Mouse (Mus musculus): ENCODE results near the gene Camk1. TPM values are rescaled to one million over a fixed set of nuclear protein-coding genes. Genes with fewer than 3 reads are reported as not detected.

Gene Camk1
- polyA plus RNA-seq, 1 experiment from 2014 or later: 90.6 TPM

GRCm38 (mm10) chr6:113302258-113302657, 41.5 kb downstream of the Camk1 start:
- H3K9ac ChIP-seq (ENCODE audit: low read depth, low read length): no peak overlapping the region
- DNase-seq (ENCODE audit: low spot score): peak; percentile 69
- H3K9me3 ChIP-seq (replicated peaks; ENCODE audit: low read length): no peaks in the 10 kb centered on the region
- ATAC-seq (replicated peaks; ENCODE audit: low FRiP score, low read depth): no peak
- H3K4me2 ChIP-seq (ENCODE audit: low read length): no peak overlapping the region
- H3K27ac ChIP-seq: no peak overlapping the region
- H3K27me3 ChIP-seq (ENCODE audit: insufficient read depth, low read length): no peaks in the 10 kb centered on the region
- TF ChIP-seq CTCF (IDR thresholded peaks at IDR 0.05; ENCODE audit: low read depth): peak; percentile 68
- no peaks in the 10 kb centered on the region for H3K36me3 ChIP-seq (ENCODE audit: insufficient read depth, low read length)
- H3K4me1 ChIP-seq (replicated peaks; ENCODE audit: insufficient read depth, low read length): peaks cover 5% of the 10 kb centered on the region; the same call in 1 of the 2 replicates
- H3K4me3 ChIP-seq (replicated peaks; ENCODE audit: low read depth, low read length): no peak overlapping the region
- WGBS: 25% methylated on average over 3 of the region's 3 CpGs

- no peak for ATAC-seq (replicated peaks; ENCODE audit: low FRiP score, low read depth)
- H3K4me3 ChIP-seq (replicated peaks; ENCODE audit: low read depth, low read length): no peak overlapping the region
- 67% methylated on average over 5 of the region's 5 CpGs for WGBS
Measured at GRCm38 (mm10) chr6:113301350-113301749, 42.4 kb downstream of the Camk1 start.

GRCm38 (mm10) chr6:113296639-113297038, 47.1 kb downstream of the Camk1 start:
- Histone ChIP-seq H3K4me3 (replicated peaks; ENCODE audit: low read depth, low read length) (no peak overlapping the region), H3K27ac (no peak overlapping the region), H3K4me1 (replicated peaks; ENCODE audit: insufficient read depth, low read length) (no peaks in the 10 kb centered on the region), H3K9ac (ENCODE audit: low read depth, low read length) (no peak overlapping the region), H3K9me3 (replicated peaks; ENCODE audit: low read length) (no peaks in the 10 kb centered on the region), H3K27me3 (ENCODE audit: insufficient read depth, low read length) (no peaks in the 10 kb centered on the region), H3K4me2 (ENCODE audit: low read length) (no peak overlapping the region), H3K36me3 (ENCODE audit: insufficient read depth, low read length) (no peaks in the 10 kb centered on the region)
- 68% methylated on average over 4 of the region's 4 CpGs for WGBS
- no peak for ATAC-seq (replicated peaks; ENCODE audit: low FRiP score, low read depth)
- no peak for DNase-seq (ENCODE audit: low spot score)
- no peak for TF ChIP-seq CTCF (IDR thresholded peaks at IDR 0.05; ENCODE audit: low read depth)

More at GRCm38 (mm10) chr6:113301350-113301749, 42.4 kb downstream of the Camk1 start:
- H3K36me3 ChIP-seq (ENCODE audit: insufficient read depth, low read length): no peaks in the 10 kb centered on the region
- no peak overlapping the region for H3K4me2 ChIP-seq (ENCODE audit: low read length)
- no peak for TF ChIP-seq CTCF (IDR thresholded peaks at IDR 0.05; ENCODE audit: low read depth)
- H3K27me3 ChIP-seq (ENCODE audit: insufficient read depth, low read length): no peaks in the 10 kb centered on the region
- no peaks in the 10 kb centered on the region for H3K9me3 ChIP-seq (replicated peaks; ENCODE audit: low read length)
- no peak overlapping the region for H3K27ac ChIP-seq
- peaks cover 5% of the 10 kb centered on the region; the same call in 1 of the 2 replicates for H3K4me1 ChIP-seq (replicated peaks; ENCODE audit: insufficient read depth, low read length)
- DNase-seq (ENCODE audit: low spot score): no peak
- H3K9ac ChIP-seq (ENCODE audit: low read depth, low read length): no peak overlapping the region

- H3K27me3 ChIP-seq (ENCODE audit: insufficient read depth, low read length): no peaks in the 10 kb centered on the region
- no peak overlapping the region for H3K27ac ChIP-seq
- ATAC-seq (replicated peaks; ENCODE audit: low FRiP score, low read depth): no peak
- no peaks in the 10 kb centered on the region for H3K36me3 ChIP-seq (ENCODE audit: insufficient read depth, low read length)
- H3K4me1 ChIP-seq (replicated peaks; ENCODE audit: insufficient read depth, low read length): no peaks in the 10 kb centered on the region
- H3K4me3 ChIP-seq (replicated peaks; ENCODE audit: low read depth, low read length): no peak overlapping the region
- H3K9ac ChIP-seq (ENCODE audit: low read depth, low read length): no peak overlapping the region
- TF ChIP-seq CTCF (IDR thresholded peaks at IDR 0.05; ENCODE audit: low read depth): no peak
- no peak overlapping the region for H3K4me2 ChIP-seq (ENCODE audit: low read length)
- DNase-seq (ENCODE audit: low spot score): no peak
- 88% methylated on average over 2 of the region's 2 CpGs for WGBS
- no peaks in the 10 kb centered on the region for H3K9me3 ChIP-seq (replicated peaks; ENCODE audit: low read length)
Measured at GRCm38 (mm10) chr6:113296046-113296445, 47.7 kb downstream of the Camk1 start.

GRCm38 (mm10) chr6:113292938-113293337, 50.8 kb downstream of the Camk1 start:
- Histone ChIP-seq H3K36me3 (ENCODE audit: insufficient read depth, low read length) (no peaks in the 10 kb centered on the region), H3K9me3 (replicated peaks; ENCODE audit: low read length) (no peaks in the 10 kb centered on the region), H3K4me3 (replicated peaks; ENCODE audit: low read depth, low read length) (no peak overlapping the region), H3K4me2 (ENCODE audit: low read length) (no peak overlapping the region), H3K27ac (no peak overlapping the region), H3K4me1 (replicated peaks; ENCODE audit: insufficient read depth, low read length) (no peaks in the 10 kb centered on the region), H3K9ac (ENCODE audit: low read depth, low read length) (no peak overlapping the region), H3K27me3 (ENCODE audit: insufficient read depth, low read length) (no peaks in the 10 kb centered on the region)
- ATAC-seq (replicated peaks; ENCODE audit: low FRiP score, low read depth): no peak
- WGBS: 68% methylated on average over 5 of the region's 5 CpGs
- DNase-seq (ENCODE audit: low spot score): no peak
- TF ChIP-seq CTCF (IDR thresholded peaks at IDR 0.05; ENCODE audit: low read depth): no peak

GRCm38 (mm10) chr6:113290346-113290745, 53.4 kb downstream of the Camk1 start:
- no peak for ATAC-seq (replicated peaks; ENCODE audit: low FRiP score, low read depth)
- no peak for DNase-seq (ENCODE audit: low spot score)
- 68% methylated on average over 6 of the region's 6 CpGs for WGBS

GRCm38 (mm10) chr6:113289346-113289745, 54.4 kb downstream of the Camk1 start:
- 76% methylated on average over 15 of the region's 15 CpGs for WGBS
- Histone ChIP-seq H3K4me3 (replicated peaks; ENCODE audit: low read depth, low read length) (no peak overlapping the region), H3K9me3 (replicated peaks; ENCODE audit: low read length) (no peaks in the 10 kb centered on the region), H3K4me1 (replicated peaks; ENCODE audit: insufficient read depth, low read length) (no peaks in the 10 kb centered on the region), H3K27ac (no peak overlapping the region), H3K27me3 (ENCODE audit: insufficient read depth, low read length) (peaks cover under 1% of the 10 kb centered on the region; the same call in 1 of the 2 replicates), H3K9ac (ENCODE audit: low read depth, low read length) (no peak overlapping the region), H3K4me2 (ENCODE audit: low read length) (no peak overlapping the region), H3K36me3 (ENCODE audit: insufficient read depth, low read length) (no peaks in the 10 kb centered on the region)
- TF ChIP-seq CTCF (IDR thresholded peaks at IDR 0.05; ENCODE audit: low read depth): no peak
- no peak for DNase-seq (ENCODE audit: low spot score)
- no peak for ATAC-seq (replicated peaks; ENCODE audit: low FRiP score, low read depth)

More at GRCm38 (mm10) chr6:113290346-113290745, 53.4 kb downstream of the Camk1 start:
- H3K4me3 ChIP-seq (replicated peaks; ENCODE audit: low read depth, low read length): no peak overlapping the region
- TF ChIP-seq CTCF (IDR thresholded peaks at IDR 0.05; ENCODE audit: low read depth): no peak
- H3K4me2 ChIP-seq (ENCODE audit: low read length): no peak overlapping the region
- no peak overlapping the region for H3K27ac ChIP-seq
- no peaks in the 10 kb centered on the region for H3K27me3 ChIP-seq (ENCODE audit: insufficient read depth, low read length)
- no peaks in the 10 kb centered on the region for H3K4me1 ChIP-seq (replicated peaks; ENCODE audit: insufficient read depth, low read length)
- H3K9ac ChIP-seq (ENCODE audit: low read depth, low read length): no peak overlapping the region
- H3K36me3 ChIP-seq (ENCODE audit: insufficient read depth, low read length): no peaks in the 10 kb centered on the region
- H3K9me3 ChIP-seq (replicated peaks; ENCODE audit: low read length): no peaks in the 10 kb centered on the region
